Comparison of ENCODE assay signal across 10 mouse cellular contexts in the genomic region with DNA sequence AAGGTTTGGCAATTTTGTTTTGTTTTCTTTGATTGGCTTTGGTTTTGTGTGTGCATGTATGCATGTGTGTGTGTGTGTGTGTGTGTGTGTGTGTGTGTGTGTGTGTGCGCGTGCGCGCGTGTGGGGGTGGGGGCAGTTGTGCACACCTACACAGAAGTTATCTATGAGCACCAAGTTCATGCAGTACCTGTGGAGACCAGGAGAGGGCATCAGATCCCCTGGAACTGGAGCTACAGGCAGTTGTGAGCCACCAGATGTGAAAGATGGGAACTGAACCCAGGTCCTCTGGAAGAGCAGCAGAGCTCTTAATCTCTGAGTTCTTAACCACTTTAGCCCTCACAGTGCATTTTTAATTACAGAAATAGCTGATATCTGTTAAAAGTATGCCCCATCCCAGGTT. TPM values are rescaled to one million over a fixed set of nuclear protein-coding genes. Genes with fewer than 3 reads are reported as not detected.
DNase-seq lines count a peak whose midpoint lies in the region; TF ChIP-seq lines count a peak whose summit lies in the region.
"Had no signal": no experiment of that assay in that cellular context is flagged by ENCODE, and none has a peak within 500 bp of the region (broad histone marks: within the 10 kb centered on the region; RNA-seq: fewer than 3 reads in every experiment).

No protein-coding gene starts in this region.

- H3K4me3 ChIP-seq in heart, adult 2 months, result no peak overlapping the region
- H3K4me3 ChIP-seq: limb, embryonic 13.5 days; neural tube, embryonic 12.5 days had no signal

- H3K27ac ChIP-seq in heart, adult 2 months, result no peak overlapping the region
- H3K27ac ChIP-seq: limb, embryonic 13.5 days; neural tube, embryonic 12.5 days had no signal

- intact Hi-C loops in heart, adult 2 months (cut with DNase I), result loop anchor here (1.0 kb wide), 1 partner anchor 164 kb away; no protein-coding TSS in a partner anchor

- TF ChIP-seq CTCF in heart, adult 2 months (IDR thresholded peaks at IDR 0.05), result peak; percentile 64

- H3K4me1 ChIP-seq in heart, adult 2 months (ENCODE audit: control insufficient read depth, insufficient read depth, low read length), result no peaks in the 10 kb centered on the region
- H3K4me1 ChIP-seq: limb, embryonic 13.5 days; neural tube, embryonic 12.5 days had no signal

- no peaks in the 10 kb centered on the region for H3K27me3 ChIP-seq in heart, adult 2 months (ENCODE audit: control insufficient read depth, insufficient read depth, low read length)
- H3K27me3 ChIP-seq: neural tube, embryonic 12.5 days had no signal

- peak; percentile 8 to 36 for DNase-seq in heart, adult 2 months
- no peak for DNase-seq in heart, adult 9 months (ENCODE audit: low spot score in 2 of 2)
- DNase-seq in A20 (ENCODE audit: low read depth, low spot score) (peak; percentile 61), WW6 (ENCODE audit: low read depth, low spot score) (peak; percentile 40)
- DNase-seq in lung, postnatal 10 days, result peak; percentile 15
- no peak for DNase-seq in ovary, postnatal 36 days (ENCODE audit: low spot score)
- DNase-seq in adrenal gland, adult 2 months, result no peak
- no peak for DNase-seq in spleen, postnatal 36 days (ENCODE audit: low spot score in 2 of 2)

- no peak for TF ChIP-seq EP300 in heart, adult 2 months (IDR thresholded peaks at IDR 0.05; ENCODE audit: insufficient read depth, low read depth, low read length)

- no peak overlapping the region for H3K9ac ChIP-seq in heart, adult 2 months (ENCODE audit: low read depth, low read length)
- H3K9ac ChIP-seq: limb, embryonic 13.5 days; neural tube, embryonic 12.5 days had no signal

- TF ChIP-seq POLR2A in heart, adult 2 months (IDR thresholded peaks at IDR 0.05; ENCODE audit: insufficient read depth, low read depth, low read length), result no peak

- no peaks in the 10 kb centered on the region for H3K36me3 ChIP-seq in heart, adult 2 months (ENCODE audit: control insufficient read depth, insufficient read depth, low read length)
- H3K36me3 ChIP-seq: limb, embryonic 13.5 days; neural tube, embryonic 12.5 days had no signal

- H3K79me2 ChIP-seq in heart, adult 2 months (replicated peaks; ENCODE audit: control insufficient read depth, insufficient read depth, low read length), result no peaks in the 10 kb centered on the region

- 96% methylated on average over 5 of the region's 5 CpGs for WGBS in heart, adult 2 months

RNA-seq across cellular contexts. Expression of a gene that starts 47.1 kb away (rescaled TPM):
- 10 to 100 TPM; 11.5 to 15.8 TPM for total RNA-seq in heart, adult 2 months (2021)
- polyA plus RNA-seq in heart, adult 2 months (2012; rRNA removed), result 3.0 and 3.8 TPM in 2 replicates
- 10 to 100 TPM; 18.0 to 18.1 TPM for total RNA-seq in adrenal gland, adult 2 months (2021)
- polyA plus RNA-seq in adrenal gland, adult 2 months (2012; rRNA removed), result 11.4 and 13.1 TPM in 2 replicates

Comparison
In these comparisons a context has a peak if more than half of its experiments do, and no peak if none do; other contexts are left out.
1. DNase-seq: peak in heart, adult 2 months (2 of 2), A20 (single experiment), WW6 (single experiment) and lung, postnatal 10 days (single experiment); none in heart, adult 9 months (0 of 2), ovary, postnatal 36 days (single experiment), adrenal gland, adult 2 months (single experiment) and spleen, postnatal 36 days (0 of 2).